Mouse (Mus musculus) neutrophil, adult 5-6 weeks (primary cell): Measurements from ENCODE around the gene Zmynd12. TPM values are rescaled to one million over a fixed set of nuclear protein-coding genes. Genes with fewer than 3 reads are reported as not detected.

Source experiments
- ATAC-seq: fragments of 151-379, 151-347 bp; 2 replicates; pipeline ENCODE4 v1.8.0; 2017; ENCODE audit warnings: mild to moderate bottlenecking, moderate TSS enrichment; ENCODE audit not compliant: insufficient number of reproducible peaks, poor library complexity, low FRiP score, severe bottlenecking; ENCODE audit errors: extremely low read depth
- total RNA-seq: library from RNA; stranded (forward); fragments of 200-1000 nt; gene quantifications from 2 replicates; pipeline ENCODE4 v1.2.3, GENCODE M21; 2017

The Zmynd12 gene
- total RNA-seq, 1 experiment from 2014 or later, result not detected

DNA sequence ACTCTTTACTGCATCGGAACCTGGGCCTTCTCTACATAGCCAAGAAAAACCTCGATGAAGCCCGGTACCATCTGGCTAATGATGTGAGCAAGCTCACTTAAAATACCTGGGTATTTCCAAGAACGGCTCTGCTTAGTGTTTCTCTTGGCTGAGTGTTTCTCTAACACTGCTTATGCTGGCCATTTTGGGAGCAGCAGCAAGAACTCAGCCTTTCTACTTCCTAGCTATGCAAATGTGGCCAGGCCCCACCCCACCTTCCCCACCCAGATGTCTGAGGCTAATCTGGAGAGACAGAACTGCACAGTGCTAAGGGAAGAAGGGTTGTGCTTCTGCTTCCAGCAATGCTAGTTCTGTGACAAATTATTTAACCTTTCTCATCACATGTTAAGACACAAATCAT lies 19.2 kb downstream of the Zmynd12 start:
- no peak for ATAC-seq

DNA sequence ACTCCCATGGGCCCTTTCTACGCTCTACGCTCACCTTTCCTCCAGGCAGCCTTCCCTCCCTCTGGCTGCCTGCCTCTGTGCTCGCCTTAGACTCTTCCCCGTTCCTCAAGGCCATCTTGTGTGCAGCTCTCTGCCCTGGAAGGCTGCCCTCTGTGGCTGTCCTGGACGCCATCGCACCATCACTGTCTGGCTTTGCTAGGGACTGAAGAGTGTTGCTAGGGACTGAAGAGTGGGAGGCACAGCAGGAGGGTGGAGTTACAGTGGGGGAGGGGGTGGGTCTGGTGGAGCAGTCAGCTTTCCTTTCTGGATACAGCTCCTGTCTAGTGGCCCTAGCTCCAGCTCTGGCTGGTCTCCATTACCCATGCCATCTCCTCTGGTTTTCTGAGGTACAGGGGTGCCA lies 19.9 kb downstream of the Zmynd12 start:
- ATAC-seq, result no peak

DNA sequence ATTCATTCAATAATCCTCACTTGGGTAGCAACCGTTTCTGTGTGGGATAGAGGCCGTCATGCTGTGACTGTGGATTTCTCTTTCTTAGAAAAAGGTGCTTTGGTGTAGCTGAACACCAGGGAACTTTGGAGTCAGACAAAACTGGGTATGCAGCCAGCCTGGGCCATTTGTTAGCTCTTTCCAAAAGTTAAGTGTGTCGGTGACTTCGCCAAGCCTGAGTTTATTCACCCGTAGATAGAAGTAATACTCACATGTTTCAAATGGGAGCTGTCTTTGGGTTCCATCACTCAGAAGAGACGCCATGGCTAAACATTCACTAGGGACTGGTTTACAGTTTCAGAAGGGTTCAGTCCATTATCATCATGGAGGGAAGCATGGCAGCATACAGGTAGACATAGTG lies 24.6 kb downstream of the Zmynd12 start:
- ATAC-seq, result no peak

DNA sequence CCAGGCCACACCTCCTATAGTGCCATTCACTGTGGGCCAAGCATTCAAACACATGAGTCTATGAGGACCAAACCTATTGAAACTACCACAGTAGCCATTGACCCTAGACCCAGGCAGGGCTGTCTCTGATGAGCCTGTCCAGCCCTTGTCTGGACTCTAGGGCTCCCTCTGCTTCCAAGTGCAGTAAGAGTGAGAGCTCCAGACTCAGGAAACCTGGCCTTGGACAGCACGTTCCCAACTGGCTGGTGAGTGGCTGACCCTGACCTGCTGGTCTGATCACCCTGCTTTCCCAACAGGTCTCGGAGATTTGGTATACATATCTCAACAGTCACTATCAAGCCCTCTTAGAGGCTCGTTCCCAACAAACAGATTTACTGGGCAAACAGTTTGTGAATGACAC lies 25.2 kb downstream of the Zmynd12 start:
- no peak for ATAC-seq

DNA sequence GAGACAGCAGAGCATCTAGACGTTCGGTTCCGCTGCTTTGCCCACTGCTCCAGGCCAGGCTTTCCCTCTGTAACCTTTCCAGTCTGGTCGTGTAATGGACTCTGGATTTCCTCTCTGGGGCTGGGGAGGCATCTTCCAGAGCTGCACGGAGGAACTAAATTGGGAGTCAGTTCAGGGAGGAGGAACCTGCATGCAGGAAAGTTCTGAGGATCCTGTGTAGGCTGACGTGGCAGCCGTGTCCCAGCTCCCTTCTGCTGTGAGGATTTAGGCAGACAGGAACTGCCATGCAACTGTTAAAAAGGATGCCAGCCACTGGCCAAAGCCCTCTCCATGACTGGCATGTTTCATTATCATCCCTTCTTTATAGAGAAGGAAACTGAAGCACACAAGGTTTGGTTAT lies 27.8 kb downstream of the Zmynd12 start:
- ATAC-seq, result no peak

DNA sequence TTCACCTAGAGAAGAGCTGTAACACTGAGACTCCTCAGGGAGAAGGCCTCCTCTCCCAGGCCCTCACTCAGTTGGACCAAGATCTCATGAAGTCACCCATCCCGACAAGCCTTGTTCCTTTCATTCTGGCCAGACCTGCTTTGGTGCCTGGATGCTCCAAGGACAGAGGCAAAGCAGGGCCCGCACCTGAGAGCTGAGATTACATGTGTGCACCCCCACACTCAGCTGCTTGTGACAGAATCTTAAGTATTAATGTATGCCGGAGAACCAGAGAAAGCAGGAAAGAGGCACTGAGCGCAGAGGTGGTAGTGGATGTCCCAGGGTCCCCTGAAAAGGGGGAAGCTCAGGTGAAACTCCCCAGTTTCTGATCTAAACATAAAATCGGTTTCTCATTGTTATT lies 30.5 kb downstream of the Zmynd12 start:
- no peak for ATAC-seq

DNA sequence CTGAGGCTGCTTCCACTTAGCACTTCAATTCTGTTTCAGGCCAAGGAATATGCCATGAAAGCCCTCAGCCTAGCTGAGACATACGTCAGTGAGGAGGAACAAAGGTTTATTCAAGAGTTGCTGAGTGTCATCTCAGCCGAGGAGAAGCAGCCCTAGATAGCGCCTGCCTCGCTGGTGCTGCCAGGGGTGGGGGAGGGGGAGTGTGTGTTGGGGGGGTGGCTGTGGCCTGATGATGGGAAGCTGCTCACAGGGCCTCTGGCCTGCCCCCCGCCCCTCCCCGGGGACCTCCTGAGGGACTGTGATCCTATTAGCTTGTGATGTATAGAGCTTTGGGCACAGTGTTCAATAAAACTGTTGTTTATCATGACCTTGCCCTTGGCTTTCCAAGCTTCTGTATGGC lies 30.9 kb downstream of the Zmynd12 start:
- ATAC-seq, result no peak

DNA sequence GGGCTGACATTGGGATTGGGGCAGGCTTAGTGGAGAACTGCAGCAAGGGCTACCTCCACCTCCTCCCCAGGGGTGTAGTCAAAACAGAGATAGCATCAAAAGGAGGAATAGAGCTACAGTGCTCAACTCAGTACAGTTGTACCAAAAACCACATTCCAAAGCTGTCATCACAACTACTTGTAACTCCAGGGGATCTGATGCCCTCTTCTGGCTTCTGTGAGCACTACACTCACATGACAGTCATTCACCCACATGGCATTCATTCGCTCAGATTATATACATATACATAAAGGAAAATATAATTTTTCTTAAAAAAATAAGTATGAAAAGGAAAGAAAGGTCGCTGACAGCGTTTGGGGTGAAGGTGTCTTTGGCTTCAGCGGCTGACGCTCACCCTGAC lies 37.7 kb downstream of the Zmynd12 start:
- no peak for ATAC-seq

DNA sequence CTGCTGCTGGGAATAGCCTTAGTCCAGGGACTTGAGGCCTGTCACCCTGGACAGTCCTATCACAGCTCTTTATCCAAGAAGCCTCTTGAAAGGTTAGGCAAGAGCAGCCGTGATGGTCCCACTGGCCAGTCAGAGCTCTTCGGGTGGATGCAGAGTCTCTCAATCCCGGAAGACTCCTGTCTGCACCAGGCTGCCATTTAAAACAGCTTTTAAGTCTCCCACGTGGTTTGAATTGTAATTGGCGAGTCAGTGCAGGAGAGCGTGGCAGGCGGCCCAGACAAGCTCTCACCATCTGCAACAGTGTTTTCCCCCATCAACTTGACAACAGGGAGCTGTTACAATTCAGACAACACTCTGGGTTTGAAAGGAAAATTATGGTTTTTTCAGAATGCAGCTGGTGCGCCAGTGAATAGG lies 38.1 kb downstream of the Zmynd12 start:
- no peak for ATAC-seq

DNA sequence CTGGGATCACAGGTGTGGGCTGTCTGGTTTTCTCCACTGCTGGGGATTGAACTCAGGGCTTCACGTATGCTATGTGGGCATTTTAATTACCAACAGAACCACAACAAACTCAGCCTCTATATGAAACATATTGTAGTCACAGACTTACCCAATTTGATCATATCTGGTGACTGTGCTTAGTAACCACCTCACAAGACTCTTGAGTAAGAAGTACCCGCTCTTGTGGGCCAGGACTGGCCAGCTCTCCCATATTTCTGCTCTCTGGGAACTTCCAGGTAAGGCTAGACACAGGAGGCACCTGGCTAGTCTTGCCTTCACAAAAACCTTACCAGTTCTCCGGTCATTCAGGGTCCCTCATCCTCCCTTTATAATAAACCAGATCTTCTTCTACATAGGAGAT lies 39.8 kb downstream of the Zmynd12 start:
- ATAC-seq, result no peak

DNA sequence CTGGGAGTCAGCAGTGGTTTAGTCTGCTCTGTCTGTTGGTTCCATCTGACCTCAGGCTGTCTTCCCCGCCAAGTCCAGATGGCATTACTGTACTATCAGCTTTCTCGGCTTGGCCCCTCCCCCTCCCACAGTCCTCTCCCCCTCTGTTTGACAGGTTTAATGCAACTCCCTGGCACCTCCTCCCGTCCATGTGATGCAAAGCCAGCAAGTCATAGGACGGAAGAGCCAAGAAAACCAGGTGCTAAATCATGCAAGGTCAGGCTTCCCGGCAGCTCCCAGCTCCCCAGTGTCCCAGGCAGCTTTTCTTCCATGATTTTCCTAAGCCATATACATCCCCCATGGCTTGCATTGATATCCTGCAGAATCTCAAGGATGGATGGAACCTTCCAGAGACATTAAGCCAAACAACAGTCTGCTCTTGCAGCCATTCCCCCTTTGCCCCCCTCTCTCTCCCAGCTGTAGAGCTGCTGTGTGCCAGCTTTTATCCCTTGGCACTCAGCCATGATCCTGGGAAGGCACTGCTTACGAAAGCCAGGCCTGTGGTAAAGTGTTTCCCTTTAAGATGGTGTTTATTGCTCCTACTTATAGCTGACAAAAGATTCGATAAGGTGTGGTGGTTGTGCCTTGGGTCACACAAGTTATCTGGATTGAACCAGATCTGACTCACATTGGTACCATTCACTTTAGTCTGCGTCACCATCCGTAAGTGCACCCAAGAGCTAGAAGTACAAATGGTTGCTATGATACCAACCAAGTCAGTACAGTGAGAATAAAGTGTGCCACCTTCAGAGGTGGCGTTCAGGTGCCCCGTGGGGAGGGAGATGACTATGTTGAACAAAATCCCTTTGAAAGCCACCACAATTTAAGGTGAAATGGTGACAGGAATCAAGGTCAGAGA lies 40.5 kb downstream of the Zmynd12 start:
- ATAC-seq, result no peak

DNA sequence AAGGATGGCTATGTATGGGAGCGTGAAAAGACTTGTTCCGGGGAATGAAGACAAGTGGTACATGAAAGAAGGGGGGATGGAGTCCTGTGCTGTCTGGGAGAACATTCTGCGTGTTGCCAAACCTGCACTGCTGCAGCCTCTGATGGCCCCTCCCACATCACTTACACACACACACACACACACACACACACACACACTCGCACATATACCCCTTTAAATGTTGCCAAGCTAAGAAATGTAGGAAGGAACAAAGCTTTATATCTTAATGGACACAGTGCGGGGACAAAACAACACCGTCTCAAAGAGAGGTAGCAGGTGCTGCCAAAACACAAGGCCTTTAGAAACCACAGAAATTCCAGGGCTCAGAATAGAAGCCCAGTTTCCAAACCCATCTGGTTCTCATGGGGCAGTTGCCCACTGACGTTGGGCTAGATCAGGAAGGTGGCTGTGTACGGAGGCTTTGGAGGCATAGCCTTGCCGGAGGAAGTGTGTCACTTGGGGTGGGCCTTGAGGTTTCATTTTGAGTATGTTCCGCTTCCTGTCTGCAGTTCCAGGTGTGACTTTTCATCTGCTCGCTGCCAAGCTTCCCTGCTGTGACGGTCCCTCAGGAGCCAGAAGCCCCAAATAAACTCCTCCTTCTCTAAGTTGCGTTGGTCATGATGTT lies 41.3 kb downstream of the Zmynd12 start:
- ATAC-seq, result peak; percentile 86

DNA sequence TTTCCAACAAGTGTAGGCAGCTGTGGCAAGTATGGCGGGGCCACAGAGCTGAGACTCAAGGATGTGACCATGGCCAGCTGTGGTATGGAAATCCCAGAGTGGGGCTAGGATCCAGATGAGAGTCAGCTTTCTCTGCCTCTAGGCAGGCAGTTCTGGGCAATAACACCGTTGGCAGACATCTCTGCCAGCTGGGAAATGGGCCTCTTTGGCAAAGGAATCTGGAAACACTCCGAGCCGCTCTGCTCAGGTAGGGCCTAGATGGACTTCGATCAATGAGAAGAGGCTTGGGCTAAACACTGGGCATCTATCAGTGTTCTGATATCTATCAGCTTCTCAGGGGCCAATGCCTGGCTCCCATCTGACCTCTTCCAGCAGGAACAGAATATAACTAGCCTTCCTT lies 43.2 kb downstream of the Zmynd12 start:
- no peak for ATAC-seq

DNA sequence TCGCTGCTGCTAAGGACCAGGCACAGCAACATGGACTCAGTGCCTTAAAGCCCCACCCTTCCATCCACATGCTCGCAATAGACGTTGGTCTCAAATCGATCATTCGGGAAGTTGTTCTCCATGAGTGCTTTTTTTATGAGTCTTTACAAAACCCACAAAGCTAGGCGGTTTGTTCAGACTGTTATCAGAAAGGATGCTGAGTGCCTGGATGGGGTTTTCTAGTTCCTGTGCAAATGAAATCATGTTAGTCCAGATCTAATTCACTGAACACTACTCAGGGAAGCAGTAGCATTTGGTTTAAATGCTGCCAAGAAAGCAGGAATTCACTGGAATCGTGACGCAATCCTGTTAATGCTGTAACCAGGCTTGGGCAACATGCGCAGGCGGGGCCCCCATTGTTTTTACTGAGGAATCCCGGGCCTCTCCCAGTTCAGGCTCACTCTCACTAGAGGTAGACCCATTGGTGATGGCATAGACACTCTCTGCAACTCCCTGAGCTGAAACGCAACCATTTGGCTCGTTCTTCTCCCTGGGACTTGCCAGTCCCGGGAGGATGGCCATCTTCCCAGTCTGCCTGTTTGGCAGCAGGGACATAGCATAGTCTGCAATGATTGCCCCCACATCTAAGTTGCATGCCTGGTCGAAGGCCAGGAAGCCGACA lies 45.2 kb downstream of the Zmynd12 start:
- no peak for ATAC-seq

DNA sequence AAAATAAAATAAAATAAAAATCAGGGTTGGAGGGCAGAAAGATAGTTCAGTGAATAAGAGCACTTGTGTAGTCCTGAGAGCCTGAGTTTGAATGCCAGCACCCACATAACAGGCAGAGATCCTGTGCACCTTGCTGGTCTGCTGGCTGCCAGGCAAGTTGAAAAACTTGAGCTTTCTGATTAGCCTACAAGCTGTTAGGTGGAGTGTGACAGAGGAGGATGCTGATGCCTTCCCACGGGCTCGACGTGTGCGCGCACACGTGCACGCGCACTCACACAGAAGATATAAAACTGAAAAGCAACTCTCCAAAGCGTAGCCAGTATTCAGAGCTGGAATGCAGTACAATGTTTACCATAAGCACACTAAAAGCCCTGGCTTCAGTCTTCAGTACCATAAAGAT lies 49.9 kb downstream of the Zmynd12 start:
- no peak for ATAC-seq

DNA sequence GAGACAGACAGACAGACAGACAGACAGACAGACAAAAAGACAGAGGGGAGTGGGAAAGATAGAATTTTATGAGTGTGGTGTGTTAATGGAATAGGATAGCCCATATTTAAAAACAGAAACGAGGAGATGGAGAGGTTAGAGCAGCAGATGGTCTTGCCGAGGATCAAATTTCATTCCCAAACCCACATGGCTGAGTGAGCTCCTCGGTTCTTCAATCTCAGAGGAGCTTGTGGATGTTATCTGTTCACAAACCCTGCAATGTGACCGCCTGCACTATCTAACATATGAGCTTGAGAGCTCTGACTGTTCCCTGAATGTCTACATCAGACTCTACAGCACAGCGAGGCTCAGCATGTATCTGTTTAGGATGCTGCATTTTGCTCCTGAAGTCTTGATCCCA lies 50.5 kb downstream of the Zmynd12 start:
- no peak for ATAC-seq

DNA sequence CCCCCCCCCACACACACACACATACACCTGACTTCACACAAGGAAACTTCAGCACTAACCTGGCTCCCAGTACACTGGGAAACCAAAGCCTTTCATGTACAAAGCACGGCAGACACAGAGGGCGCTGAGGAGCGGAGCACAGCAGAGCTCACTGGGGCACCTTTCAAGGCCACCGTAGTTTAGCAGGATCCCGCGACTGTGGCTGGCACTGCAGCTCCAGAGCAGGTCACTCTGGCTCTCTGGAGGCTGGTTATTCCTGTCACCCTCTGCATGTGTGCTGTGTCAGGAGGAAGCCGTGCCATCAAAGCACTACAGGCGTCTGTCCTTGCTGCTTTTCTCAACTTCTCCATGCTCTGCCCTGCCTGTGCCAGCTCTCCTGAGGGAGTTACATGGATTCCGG lies 60.4 kb downstream of the Zmynd12 start:
- ATAC-seq, result no peak

DNA sequence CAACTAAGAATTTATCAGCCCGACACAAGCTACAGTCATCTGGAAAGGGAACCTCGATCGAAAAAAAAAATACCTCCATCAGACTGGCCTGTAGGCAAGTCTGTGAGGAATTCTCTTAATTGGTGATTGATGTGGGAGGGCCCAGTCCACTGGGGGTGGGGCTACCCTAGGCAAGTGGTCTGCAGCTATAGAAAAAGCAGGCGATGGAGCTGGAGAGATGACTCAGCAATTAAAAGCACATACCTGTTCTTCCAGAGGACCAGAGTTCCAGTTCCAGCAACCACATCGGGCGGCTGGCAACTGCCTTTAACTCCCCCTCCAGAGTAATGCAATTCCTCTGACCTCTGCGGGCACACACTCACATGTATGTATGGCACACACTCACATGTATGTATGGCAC lies 62.3 kb downstream of the Zmynd12 start:
- no peak for ATAC-seq

DNA sequence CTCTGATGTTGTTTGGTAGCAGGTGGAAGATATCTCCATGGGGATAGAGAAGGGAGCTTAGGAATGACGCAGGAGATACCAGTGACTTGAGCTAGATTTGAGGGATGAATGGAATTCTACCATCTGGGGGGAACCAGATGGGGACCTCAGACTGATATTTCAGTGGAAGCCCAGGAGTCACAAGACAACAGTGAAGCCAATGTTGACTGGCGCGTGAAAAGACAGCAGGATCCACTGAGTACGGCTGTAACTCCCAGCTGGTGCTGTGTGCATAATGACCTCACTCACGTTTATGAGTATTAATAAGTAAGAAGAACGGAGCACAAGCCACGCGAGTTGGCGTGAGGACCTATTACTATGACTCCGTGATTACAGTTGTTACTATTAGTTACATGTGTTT lies 67.1 kb downstream of the Zmynd12 start:
- ATAC-seq, result no peak

DNA sequence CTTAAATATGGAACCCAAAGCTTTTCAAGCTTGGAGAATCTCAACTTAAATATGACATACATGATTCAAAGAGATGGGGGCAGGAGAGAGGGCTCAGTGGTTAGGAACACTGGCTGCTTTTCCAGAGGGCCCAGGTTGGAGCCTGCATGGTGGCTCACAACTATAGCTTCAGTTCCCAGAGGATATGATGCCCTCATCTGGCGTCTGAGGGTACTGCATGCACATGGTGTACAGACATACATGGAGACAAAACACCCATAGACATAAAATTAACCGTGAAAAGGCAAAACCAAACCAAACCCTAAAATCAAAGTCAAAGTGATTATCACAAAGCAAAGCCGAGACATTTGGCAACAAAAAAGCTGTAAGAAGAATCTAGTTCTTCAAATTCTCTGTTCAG lies 68.2 kb downstream of the Zmynd12 start:
- ATAC-seq, result no peak
